9 mouse cellular contexts compared by ENCODE assay signal in genomic region chr11:75486192-75486591, GRCm38 (mm10). TPM values are rescaled to one million over a fixed set of nuclear protein-coding genes. Genes with fewer than 3 reads are reported as not detected.
A peak's percentile ranks its signal among the peaks of the same experiment; 100 is the strongest.
DNase-seq lines count a peak whose midpoint lies in the region; ATAC-seq lines count a peak whose summit lies in the region.
"Had no signal": no experiment of that assay in that cellular context is flagged by ENCODE, and none has a peak within 500 bp of the region (broad histone marks: within the 10 kb centered on the region; RNA-seq: fewer than 3 reads in every experiment).

No protein-coding gene starts in this region.

- DNase-seq in kidney, postnatal 4 days: no peak
- no peak for DNase-seq in forebrain, embryonic 11.5 days (ENCODE audit: low spot score)
- no peak for DNase-seq in limb, embryonic 11.5 days (ENCODE audit: low spot score)
- DNase-seq in ovary, postnatal 14 days (ENCODE audit: low spot score): no peak
- no peak for DNase-seq in cerebellum, adult 8-10 months
- no peak for DNase-seq in left cerebral cortex, postnatal 25 days (ENCODE audit: low spot score in 2 of 2)

- no peak overlapping the region for H3K9ac ChIP-seq in kidney, embryonic 16.5 days (replicated peaks; ENCODE audit: low read length)
- no peak overlapping the region for H3K9ac ChIP-seq in forebrain, embryonic 11.5 days (ENCODE audit: low read length)
- no peak overlapping the region for H3K9ac ChIP-seq in limb, embryonic 11.5 days (ENCODE audit: low read length)
- H3K9ac ChIP-seq in neural tube, embryonic 12.5 days: no peak overlapping the region

- peak overlapping the region; percentile 40 for H3K4me2 ChIP-seq in kidney, embryonic 16.5 days (replicated peaks; ENCODE audit: low read depth, low read length)
- peak overlapping the region; percentile 15; the same call in 1 of the 2 replicates for H3K4me2 ChIP-seq in forebrain, embryonic 11.5 days (ENCODE audit: low read depth, low read length, severe bottlenecking)
- no peak overlapping the region for H3K4me2 ChIP-seq in limb, embryonic 11.5 days (ENCODE audit: low read depth, severe bottlenecking)
- peak overlapping the region; percentile 41 for H3K4me2 ChIP-seq in neural tube, embryonic 12.5 days (replicated peaks)

- H3K27ac ChIP-seq in kidney, embryonic 16.5 days (ENCODE audit: low read length): no peak overlapping the region
- no peak overlapping the region for H3K27ac ChIP-seq in forebrain, embryonic 11.5 days (ENCODE audit: low read depth, low read length)
- no peak overlapping the region for H3K27ac ChIP-seq in limb, embryonic 11.5 days (replicated peaks; ENCODE audit: low read depth, low read length)
- no peak overlapping the region for H3K27ac ChIP-seq in neural tube, embryonic 12.5 days

- peak; percentile 31; the same call in 1 of the 2 replicates for ATAC-seq in kidney, embryonic 16.5 days (ENCODE audit: low FRiP score, low TSS enrichment)
- ATAC-seq in forebrain, embryonic 11.5 days (replicated peaks; ENCODE audit: low FRiP score): peak; percentile 29
- peak; percentile 40; the same call in 1 of the 2 replicates for ATAC-seq in limb, embryonic 11.5 days (ENCODE audit: insufficient number of reproducible peaks, low FRiP score, low TSS enrichment, low read depth)
- ATAC-seq in neural tube, embryonic 12.5 days (ENCODE audit: low FRiP score, low read depth): peak; percentile 35; the same call in 1 of the 2 replicates

- WGBS in kidney, embryonic 16.5 days: 16% methylated on average over 3 of the region's 3 CpGs
- 24% methylated on average over 3 of the region's 3 CpGs for WGBS in forebrain, embryonic 11.5 days
- WGBS in limb, embryonic 11.5 days: 19% methylated on average over 3 of the region's 3 CpGs
- WGBS in neural tube, embryonic 12.5 days: 18% methylated on average over 3 of the region's 3 CpGs

- intact Hi-C loops in left cerebral cortex, postnatal 25 days (cut with DNase I): no loop called here

- H3K9me3 ChIP-seq in kidney, embryonic 16.5 days (ENCODE audit: low read length): no peaks in the 10 kb centered on the region
- no peaks in the 10 kb centered on the region for H3K9me3 ChIP-seq in forebrain, embryonic 11.5 days (ENCODE audit: control insufficient read depth, low read length)
- H3K9me3 ChIP-seq in limb, embryonic 11.5 days (ENCODE audit: control insufficient read depth, low read length): no peaks in the 10 kb centered on the region
- H3K9me3 ChIP-seq in neural tube, embryonic 12.5 days: no peaks in the 10 kb centered on the region

- no peaks in the 10 kb centered on the region for H3K27me3 ChIP-seq in kidney, embryonic 16.5 days (ENCODE audit: insufficient read depth, low read length)
- H3K27me3 ChIP-seq in forebrain, embryonic 11.5 days (ENCODE audit: control insufficient read depth, insufficient read depth, low read length): no peaks in the 10 kb centered on the region
- H3K27me3 ChIP-seq in limb, embryonic 11.5 days (ENCODE audit: control insufficient read depth, insufficient read depth, low read length): no peaks in the 10 kb centered on the region
- H3K27me3 ChIP-seq in neural tube, embryonic 12.5 days (replicated peaks): no peaks in the 10 kb centered on the region

- peaks cover 22% of the 10 kb centered on the region for H3K36me3 ChIP-seq in kidney, embryonic 16.5 days (ENCODE audit: insufficient read depth, low read length)
- peaks cover 13% of the 10 kb centered on the region; the same call in 1 of the 2 replicates for H3K36me3 ChIP-seq in forebrain, embryonic 11.5 days (ENCODE audit: control insufficient read depth, insufficient read depth, low read length)
- peaks cover 14% of the 10 kb centered on the region for H3K36me3 ChIP-seq in limb, embryonic 11.5 days (ENCODE audit: control insufficient read depth, insufficient read depth, low read length)
- peaks cover 23% of the 10 kb centered on the region for H3K36me3 ChIP-seq in neural tube, embryonic 12.5 days

- peak overlapping the region; percentile 100 for H3K4me3 ChIP-seq in kidney, embryonic 16.5 days (ENCODE audit: low read length)
- H3K4me3 ChIP-seq in forebrain, embryonic 11.5 days (ENCODE audit: low read depth, low read length): peak overlapping the region; percentile 100; the same call in 1 of the 2 replicates
- H3K4me3 ChIP-seq in limb, embryonic 11.5 days (ENCODE audit: low read depth, low read length): no peak overlapping the region
- H3K4me3 ChIP-seq in neural tube, embryonic 12.5 days: no peak overlapping the region

- peaks cover 12% of the 10 kb centered on the region for H3K4me1 ChIP-seq in kidney, embryonic 16.5 days (ENCODE audit: insufficient read depth, low read length)
- H3K4me1 ChIP-seq in forebrain, embryonic 11.5 days (replicated peaks; ENCODE audit: control insufficient read depth, insufficient read depth, low read length): peaks cover 5% of the 10 kb centered on the region
- H3K4me1 ChIP-seq in limb, embryonic 11.5 days (ENCODE audit: control insufficient read depth, insufficient read depth, low read length): peaks cover 7% of the 10 kb centered on the region
- H3K4me1 ChIP-seq in neural tube, embryonic 12.5 days: peaks cover 9% of the 10 kb centered on the region

RNA-seq across cellular contexts. Expression of gene Prpf8, which starts 0.4 kb away (rescaled TPM):
- 64.0 and 66.2 TPM in 2 replicates for polyA plus RNA-seq in kidney, embryonic 16.5 days (2015; fragmentation: Nextera tagmentation; extraction: Ambion mirVana)
- 133 TPM in 2 replicates for polyA plus RNA-seq in forebrain, embryonic 11.5 days (2014; fragmentation: Nextera tagmentation; extraction: Ambion mirVana)
- polyA plus RNA-seq in limb, embryonic 11.5 days (2014; fragmentation: Nextera tagmentation; extraction: Ambion mirVana): 111 and 123 TPM in 2 replicates
- polyA plus RNA-seq in neural tube, embryonic 12.5 days (2016; fragmentation: Nextera tagmentation; extraction: Ambion mirVana): 68.3 and 69.2 TPM in 2 replicates
- 100 to 1,000 TPM; 120 to 127 TPM for total RNA-seq in left cerebral cortex, postnatal 25 days (2021)

RNA-seq across cellular contexts. Expression of gene Rilp, which starts 23.7 kb away (rescaled TPM):
- polyA plus RNA-seq in kidney, embryonic 16.5 days (2015; fragmentation: Nextera tagmentation; extraction: Ambion mirVana): 1.7 and 2.0 TPM in 2 replicates
- polyA plus RNA-seq in forebrain, embryonic 11.5 days (2014; fragmentation: Nextera tagmentation; extraction: Ambion mirVana): 0.28 and 0.69 TPM in 2 replicates
- polyA plus RNA-seq in limb, embryonic 11.5 days (2014; fragmentation: Nextera tagmentation; extraction: Ambion mirVana): 0.50 and 0.59 TPM in 2 replicates
- polyA plus RNA-seq in neural tube, embryonic 12.5 days (2016; fragmentation: Nextera tagmentation; extraction: Ambion mirVana): 0.52 and 0.76 TPM in 2 replicates
- 1 to 10 TPM; 2.0 to 2.7 TPM for total RNA-seq in left cerebral cortex, postnatal 25 days (2021)
- total RNA-seq: hematopoietic stem cell, adult 5-6 weeks had no signal

RNA-seq across cellular contexts. Expression of gene Tlcd2, which starts 24.7 kb away (rescaled TPM):
- 26.8 and 27.1 TPM in 2 replicates for polyA plus RNA-seq in kidney, embryonic 16.5 days (2015; fragmentation: Nextera tagmentation; extraction: Ambion mirVana)
- 9.5 TPM in 2 replicates for polyA plus RNA-seq in forebrain, embryonic 11.5 days (2014; fragmentation: Nextera tagmentation; extraction: Ambion mirVana)
- polyA plus RNA-seq in limb, embryonic 11.5 days (2014; fragmentation: Nextera tagmentation; extraction: Ambion mirVana): 10.4 and 11.3 TPM in 2 replicates
- polyA plus RNA-seq in neural tube, embryonic 12.5 days (2016; fragmentation: Nextera tagmentation; extraction: Ambion mirVana): 8.3 and 8.6 TPM in 2 replicates
- total RNA-seq in left cerebral cortex, postnatal 25 days (2021): under 1 TPM; 0.69 to 0.80 TPM

RNA-seq across cellular contexts. Expression of gene Scarf1, which starts 27.1 kb away (rescaled TPM):
- polyA plus RNA-seq in kidney, embryonic 16.5 days (2015; fragmentation: Nextera tagmentation; extraction: Ambion mirVana): 19.2 and 19.5 TPM in 2 replicates
- polyA plus RNA-seq in forebrain, embryonic 11.5 days (2014; fragmentation: Nextera tagmentation; extraction: Ambion mirVana): 4.2 TPM in 2 replicates
- polyA plus RNA-seq in limb, embryonic 11.5 days (2014; fragmentation: Nextera tagmentation; extraction: Ambion mirVana): 4.5 and 4.7 TPM in 2 replicates
- 4.9 and 5.8 TPM in 2 replicates for polyA plus RNA-seq in neural tube, embryonic 12.5 days (2016; fragmentation: Nextera tagmentation; extraction: Ambion mirVana)
- total RNA-seq in left cerebral cortex, postnatal 25 days (2021): 1 to 10 TPM; 1.7 to 2.1 TPM

RNA-seq across cellular contexts. Expression of gene Wdr81, which starts 31.7 kb away (rescaled TPM):
- 7.2 and 7.3 TPM in 2 replicates for polyA plus RNA-seq in kidney, embryonic 16.5 days (2015; fragmentation: Nextera tagmentation; extraction: Ambion mirVana)
- 6.3 and 6.5 TPM in 2 replicates for polyA plus RNA-seq in forebrain, embryonic 11.5 days (2014; fragmentation: Nextera tagmentation; extraction: Ambion mirVana)
- 3.3 and 3.4 TPM in 2 replicates for polyA plus RNA-seq in limb, embryonic 11.5 days (2014; fragmentation: Nextera tagmentation; extraction: Ambion mirVana)
- polyA plus RNA-seq in neural tube, embryonic 12.5 days (2016; fragmentation: Nextera tagmentation; extraction: Ambion mirVana): 8.2 and 9.0 TPM in 2 replicates
- 10 to 100 TPM; 17.4 to 18.7 TPM for total RNA-seq in left cerebral cortex, postnatal 25 days (2021)

Comparison
In these comparisons a context has a peak if more than half of its experiments do, and no peak if none do; other contexts are left out.
1. H3K4me3 ChIP-seq: peak in kidney, embryonic 16.5 days (single experiment) and forebrain, embryonic 11.5 days (single experiment); none in limb, embryonic 11.5 days (single experiment) and neural tube, embryonic 12.5 days (single experiment).
2. Peak in every context shown above with its lines, with median percentiles within 50 percentile points of each other: ATAC-seq.